Comparison of ENCODE assay signal across 8 mouse cellular contexts in genomic region chr11:78194411-78195100, GRCm38 (mm10). TPM values are rescaled to one million over a fixed set of nuclear protein-coding genes. Genes with fewer than 3 reads are reported as not detected.
DNase-seq lines count a peak whose midpoint lies in the region; ATAC-seq lines count a peak whose summit lies in the region.

No protein-coding gene starts in this region.

- DNase-seq in A20 (ENCODE audit: low read depth, low spot score) = peak; percentile 91
- peak; percentile 90 for DNase-seq in adrenal gland, postnatal 14 days
- DNase-seq in heart, postnatal 36 days = peak; percentile 79 to 80
- DNase-seq in limb, embryonic 11.5 days (ENCODE audit: low spot score) = peak; percentile 77
- peak; percentile 75 for DNase-seq in midbrain, embryonic 10.5 days (ENCODE audit: low spot score)
- DNase-seq in spleen, postnatal 14 days (ENCODE audit: low spot score in 2 of 2) = peak; percentile 56 to 70
- DNase-seq in frontal cortex, adult 2 months (ENCODE audit: extremely low spot score in 1 of 2, low spot score in 1 of 2) = no peak

- H3K4me2 ChIP-seq in forebrain, embryonic 13.5 days = peak overlapping the region; percentile 55
- H3K4me2 ChIP-seq in limb, embryonic 11.5 days (ENCODE audit: low read depth, severe bottlenecking) = peak overlapping the region; percentile 43

- peak overlapping the region; percentile 33 for H3K4me3 ChIP-seq in forebrain, embryonic 13.5 days
- peak overlapping the region; percentile 35 for H3K4me3 ChIP-seq in limb, embryonic 11.5 days (ENCODE audit: low read depth, low read length)
- peak overlapping the region; percentile 55 for H3K4me3 ChIP-seq in midbrain, embryonic 10.5 days

- ATAC-seq in forebrain, embryonic 13.5 days = peak; percentile 52; the same call in 1 of the 2 replicates
- peak; percentile 67 for ATAC-seq in limb, embryonic 11.5 days (ENCODE audit: insufficient number of reproducible peaks, low FRiP score, low TSS enrichment, low read depth)

- peaks cover 33% of the 10 kb centered on the region for H3K36me3 ChIP-seq in forebrain, embryonic 13.5 days (ENCODE audit: poor library complexity, severe bottlenecking)
- peaks cover 11% of the 10 kb centered on the region; the same call in 1 of the 2 replicates for H3K36me3 ChIP-seq in limb, embryonic 11.5 days (ENCODE audit: control insufficient read depth, insufficient read depth, low read length)
- H3K36me3 ChIP-seq in midbrain, embryonic 10.5 days = peaks cover 38% of the 10 kb centered on the region

- H3K27me3 ChIP-seq in forebrain, embryonic 13.5 days = no peaks in the 10 kb centered on the region
- H3K27me3 ChIP-seq in limb, embryonic 11.5 days (ENCODE audit: control insufficient read depth, insufficient read depth, low read length) = no peaks in the 10 kb centered on the region
- no peaks in the 10 kb centered on the region; the same call in 1 of the 2 replicates for H3K27me3 ChIP-seq in midbrain, embryonic 10.5 days (ENCODE audit: low read depth, poor library complexity, severe bottlenecking)

- H3K9ac ChIP-seq in forebrain, embryonic 13.5 days = peak overlapping the region; percentile 37; the same call in 1 of the 2 replicates
- H3K9ac ChIP-seq in limb, embryonic 11.5 days (ENCODE audit: low read length) = peak overlapping the region; percentile 32

- no peak overlapping the region for H3K27ac ChIP-seq in forebrain, embryonic 13.5 days
- H3K27ac ChIP-seq in limb, embryonic 11.5 days (replicated peaks; ENCODE audit: low read depth, low read length) = 0 out of 2 replicates have a peak overlapping the region, but pooled peaks have one; percentile 1
- peak overlapping the region; percentile 69 for H3K27ac ChIP-seq in midbrain, embryonic 10.5 days (replicated peaks)

- no peaks in the 10 kb centered on the region for H3K9me3 ChIP-seq in forebrain, embryonic 13.5 days (replicated peaks)
- no peaks in the 10 kb centered on the region for H3K9me3 ChIP-seq in limb, embryonic 11.5 days (ENCODE audit: control insufficient read depth, low read length)
- no peaks in the 10 kb centered on the region for H3K9me3 ChIP-seq in midbrain, embryonic 10.5 days (replicated peaks)

- intact Hi-C loops in heart, postnatal 36 days (cut with DNase I) = no loop called here

- 4% methylated on average over 30 of the region's 30 CpGs for WGBS in forebrain, embryonic 13.5 days
- WGBS in limb, embryonic 11.5 days = 2% methylated on average over 30 of the region's 30 CpGs
- 2% methylated on average over 30 of the region's 30 CpGs for WGBS in midbrain, embryonic 10.5 days

- H3K4me1 ChIP-seq in forebrain, embryonic 13.5 days = peaks cover 19% of the 10 kb centered on the region
- peaks cover 16% of the 10 kb centered on the region for H3K4me1 ChIP-seq in limb, embryonic 11.5 days (ENCODE audit: control insufficient read depth, insufficient read depth, low read length)
- peaks cover 28% of the 10 kb centered on the region for H3K4me1 ChIP-seq in midbrain, embryonic 10.5 days

RNA-seq across cellular contexts. Expression of gene Proca1, which starts 1.4 kb away (rescaled TPM):
- 17.6 and 26.3 TPM in 2 replicates for total RNA-seq in adrenal gland, postnatal 14 days (2021)
- 1.3 and 1.6 TPM in 2 replicates for polyA plus RNA-seq in forebrain, embryonic 13.5 days (2015; fragmentation: Nextera tagmentation; extraction: Ambion mirVana)
- total RNA-seq in heart, postnatal 36 days (2021) = under 1 TPM; 0.50 to 0.70 TPM
- polyA plus RNA-seq in limb, embryonic 11.5 days (2014; fragmentation: Nextera tagmentation; extraction: Ambion mirVana) = 0.84 and 1.3 TPM in 2 replicates
- polyA plus RNA-seq in midbrain, embryonic 10.5 days (2016; fragmentation: Nextera tagmentation; extraction: Ambion mirVana) = 0.96 and 1.6 TPM in 2 replicates
- polyA plus RNA-seq in frontal cortex, adult 2 months (2012; rRNA removed) = 6.9 and 7.8 TPM in 2 replicates

RNA-seq across cellular contexts. Expression of gene Rab34, which starts 6.3 kb away (rescaled TPM):
- 89.2 and 92.2 TPM in 2 replicates for total RNA-seq in adrenal gland, postnatal 14 days (2021)
- 39.7 and 42.1 TPM in 2 replicates for polyA plus RNA-seq in forebrain, embryonic 13.5 days (2015; fragmentation: Nextera tagmentation; extraction: Ambion mirVana)
- total RNA-seq in heart, postnatal 36 days (2021) = 10 to 100 TPM in 1 of 2 experiments, 1 to 10 TPM in 1; 10.0 to 13.2 TPM
- polyA plus RNA-seq in limb, embryonic 11.5 days (2014; fragmentation: Nextera tagmentation; extraction: Ambion mirVana) = 142 and 144 TPM in 2 replicates
- polyA plus RNA-seq in midbrain, embryonic 10.5 days (2016; fragmentation: Nextera tagmentation; extraction: Ambion mirVana) = 75.0 and 83.8 TPM in 2 replicates
- 62.3 and 68.1 TPM in 2 replicates for polyA plus RNA-seq in frontal cortex, adult 2 months (2012; rRNA removed)

RNA-seq across cellular contexts. Expression of gene Rpl23a, which starts 11.2 kb away (rescaled TPM):
- 1,759 and 1,890 TPM in 2 replicates for total RNA-seq in adrenal gland, postnatal 14 days (2021)
- polyA plus RNA-seq in forebrain, embryonic 13.5 days (2015; fragmentation: Nextera tagmentation; extraction: Ambion mirVana) = 970 and 1,119 TPM in 2 replicates
- 100 to 1,000 TPM; 805 to 853 TPM for total RNA-seq in heart, postnatal 36 days (2021)
- polyA plus RNA-seq in limb, embryonic 11.5 days (2014; fragmentation: Nextera tagmentation; extraction: Ambion mirVana) = 1,529 and 1,574 TPM in 2 replicates
- polyA plus RNA-seq in midbrain, embryonic 10.5 days (2016; fragmentation: Nextera tagmentation; extraction: Ambion mirVana) = 953 and 1,066 TPM in 2 replicates
- 1,050 and 1,099 TPM in 2 replicates for polyA plus RNA-seq in frontal cortex, adult 2 months (2012; rRNA removed)

RNA-seq across cellular contexts. Expression of gene Tlcd1, which starts 18.0 kb away (rescaled TPM):
- total RNA-seq in adrenal gland, postnatal 14 days (2021) = 36.4 and 46.4 TPM in 2 replicates
- polyA plus RNA-seq in forebrain, embryonic 13.5 days (2015; fragmentation: Nextera tagmentation; extraction: Ambion mirVana) = 4.7 and 7.6 TPM in 2 replicates
- total RNA-seq in heart, postnatal 36 days (2021) = 1 to 10 TPM; 6.1 to 7.5 TPM
- polyA plus RNA-seq in limb, embryonic 11.5 days (2014; fragmentation: Nextera tagmentation; extraction: Ambion mirVana) = 8.7 and 10.4 TPM in 2 replicates
- polyA plus RNA-seq in midbrain, embryonic 10.5 days (2016; fragmentation: Nextera tagmentation; extraction: Ambion mirVana) = 8.8 and 11.1 TPM in 2 replicates
- 74.4 and 74.7 TPM in 2 replicates for polyA plus RNA-seq in frontal cortex, adult 2 months (2012; rRNA removed)

RNA-seq across cellular contexts. Expression of gene Nek8, which starts 18.1 kb away (rescaled TPM):
- 8.5 and 9.0 TPM in 2 replicates for total RNA-seq in adrenal gland, postnatal 14 days (2021)
- polyA plus RNA-seq in forebrain, embryonic 13.5 days (2015; fragmentation: Nextera tagmentation; extraction: Ambion mirVana) = 5.4 and 8.7 TPM in 2 replicates
- total RNA-seq in heart, postnatal 36 days (2021) = 1 to 10 TPM; 2.2 to 3.4 TPM
- 15.0 and 15.5 TPM in 2 replicates for polyA plus RNA-seq in limb, embryonic 11.5 days (2014; fragmentation: Nextera tagmentation; extraction: Ambion mirVana)
- 10.7 and 11.1 TPM in 2 replicates for polyA plus RNA-seq in midbrain, embryonic 10.5 days (2016; fragmentation: Nextera tagmentation; extraction: Ambion mirVana)
- 5.7 and 7.1 TPM in 2 replicates for polyA plus RNA-seq in frontal cortex, adult 2 months (2012; rRNA removed)

Comparison
In these comparisons a context has a peak if more than half of its experiments do, and no peak if none do; other contexts are left out.
1. DNase-seq: peak in A20 (single experiment), adrenal gland, postnatal 14 days (single experiment), heart, postnatal 36 days (2 of 2), limb, embryonic 11.5 days (single experiment), midbrain, embryonic 10.5 days (single experiment) and spleen, postnatal 14 days (2 of 2); none in frontal cortex, adult 2 months (0 of 2).
2. Peak in every context shown above with its lines, with median percentiles within 50 percentile points of each other: H3K4me3 ChIP-seq.